Mouse (Mus musculus) splenic B cell, adult 2 months (primary cell): ENCODE results near the gene Fam189b.
"Not testable (repeated sequence)": the region's sequence is repeated elsewhere in the genome, so short reads cannot be mapped to it uniquely, and the experiment has no call there.

ENCODE experiments used
- DNase-seq: peaks from one replicate; pipeline ENCODE4 v3.0.0-alpha.2; 2011; ENCODE audit warnings: low read depth, low spot score
- H3K27me3 ChIP-seq: 2 replicates; pipeline ENCODE4 v1.6.1; 2012; ENCODE audit warnings: mild to moderate bottlenecking, low read length, moderate library complexity, mixed read lengths; ENCODE audit not compliant: control insufficient read depth, poor library complexity, insufficient read depth, severe bottlenecking
- H3K36me3 ChIP-seq: 2 replicates; pipeline ENCODE4 v1.6.1; 2012; ENCODE audit warnings: mild to moderate bottlenecking, low read length, moderate library complexity, mixed read lengths; ENCODE audit not compliant: control insufficient read depth, poor library complexity, insufficient read depth, severe bottlenecking

Gene Fam189b

GRCm38 (mm10) chr3:89161207-89161606 lies 21.7 kb upstream of the Fam189b start:
- not testable (repeated sequence) for H3K27me3 ChIP-seq, H3K36me3 ChIP-seq, DNase-seq

GRCm38 (mm10) chr3:89161786-89162185 lies 21.2 kb upstream of the Fam189b start:
- DNase-seq: no peak
- no peaks in the 10 kb centered on the region for H3K27me3 ChIP-seq

GRCm38 (mm10) chr3:89163123-89163522 lies 19.8 kb upstream of the Fam189b start:
- Histone ChIP-seq H3K27me3 (no peaks in the 10 kb centered on the region), H3K36me3 (peaks cover 5% of the 10 kb centered on the region; the same call in 1 of the 2 replicates)
- no peak for DNase-seq

More at GRCm38 (mm10) chr3:89161786-89162185, 21.2 kb upstream of the Fam189b start:
- H3K36me3 ChIP-seq: no peaks in the 10 kb centered on the region

- peak; percentile 18 for DNase-seq
- Histone ChIP-seq H3K36me3 (peaks cover 5% of the 10 kb centered on the region), H3K27me3 (no peaks in the 10 kb centered on the region)
Observed at GRCm38 (mm10) chr3:89163643-89164245, 19.2 kb upstream of the Fam189b start.

- H3K27me3 ChIP-seq: no peaks in the 10 kb centered on the region
- peaks cover 9% of the 10 kb centered on the region for H3K36me3 ChIP-seq
- peak; percentile 93 for DNase-seq
Observed at GRCm38 (mm10) chr3:89164506-89165267, 18.3 kb upstream of the Fam189b start, which contains the start of gene Clk2. TSS of gene Clk2 (plus strand) at chr3:89164795.

GRCm38 (mm10) chr3:89165268-89165870 lies 17.6 kb upstream of the Fam189b start:
- peaks cover 14% of the 10 kb centered on the region for H3K36me3 ChIP-seq
- DNase-seq: no peak
- H3K27me3 ChIP-seq: no peaks in the 10 kb centered on the region

GRCm38 (mm10) chr3:89166945-89167344 lies 16.0 kb upstream of the Fam189b start:
- no peak for DNase-seq
- Histone ChIP-seq H3K27me3 (no peaks in the 10 kb centered on the region), H3K36me3 (peaks cover 18% of the 10 kb centered on the region)

GRCm38 (mm10) chr3:89174844-89175243 lies 8.1 kb upstream of the Fam189b start:
- Histone ChIP-seq H3K27me3 (no peaks in the 10 kb centered on the region), H3K36me3 (peaks cover 34% of the 10 kb centered on the region)
- no peak for DNase-seq

- H3K27me3 ChIP-seq: no peaks in the 10 kb centered on the region
- peaks cover 29% of the 10 kb centered on the region for H3K36me3 ChIP-seq
- DNase-seq: no peak
Observed at GRCm38 (mm10) chr3:89175544-89175943, 7.4 kb upstream of the Fam189b start.

GRCm38 (mm10) chr3:89176421-89176820 lies 6.5 kb upstream of the Fam189b start:
- Histone ChIP-seq H3K27me3 (no peaks in the 10 kb centered on the region), H3K36me3 (peaks cover 27% of the 10 kb centered on the region)
- DNase-seq: no peak

GRCm38 (mm10) chr3:89177242-89178106 lies 5.5 kb upstream of the Fam189b start, which contains the start of gene Scamp3:
TSS of gene Scamp3 (plus strand) at chr3:89177473.
- peak; percentile 97 for DNase-seq
- H3K27me3 ChIP-seq: no peaks in the 10 kb centered on the region
- H3K36me3 ChIP-seq: peaks cover 27% of the 10 kb centered on the region

GRCm38 (mm10) chr3:89178107-89178385 lies 4.9 kb upstream of the Fam189b start:
- no peak for DNase-seq
- Histone ChIP-seq H3K27me3 (no peaks in the 10 kb centered on the region), H3K36me3 (peaks cover 24% of the 10 kb centered on the region)

- H3K27me3 ChIP-seq: no peaks in the 10 kb centered on the region
- peaks cover 19% of the 10 kb centered on the region; the same call in 1 of the 2 replicates for H3K36me3 ChIP-seq
- no peak for DNase-seq
Observed at GRCm38 (mm10) chr3:89179056-89179455, 3.9 kb upstream of the Fam189b start.

- Histone ChIP-seq H3K36me3 (peaks cover 7% of the 10 kb centered on the region; the same call in 1 of the 2 replicates), H3K27me3 (no peaks in the 10 kb centered on the region)
- no peak for DNase-seq
Observed at GRCm38 (mm10) chr3:89181749-89182500, 1.0 kb upstream of the Fam189b start.
